24 mouse cellular contexts compared by ENCODE assay signal in genomic region chr8:119502111-119502510, GRCm38 (mm10). TPM values are rescaled to one million over a fixed set of nuclear protein-coding genes. Genes with fewer than 3 reads are reported as not detected.
DNase-seq lines count a peak whose midpoint lies in the region; ATAC-seq and TF ChIP-seq lines count a peak whose summit lies in the region.
"Had no signal": no experiment of that assay in that cellular context is flagged by ENCODE, and none has a peak within 500 bp of the region (broad histone marks: within the 10 kb centered on the region; RNA-seq: fewer than 3 reads in every experiment).

No protein-coding gene starts in this region.

- DNase-seq in cerebellum, adult 18-20 months, result peak; percentile 24 to 27
- no peak for DNase-seq in cerebellum, adult 11 months
- DNase-seq in heart, postnatal 36 days, result no peak
- peak; percentile 20 for DNase-seq in Patski (ENCODE audit: low read depth, low spot score)
- peak; percentile 24 to 34 for DNase-seq in cerebellum, postnatal 36 days
- DNase-seq in spleen, adult 12 weeks (ENCODE audit: low spot score), result no peak
- no peak for DNase-seq in midbrain, postnatal 0 days (ENCODE audit: low spot score)
- DNase-seq: adrenal gland, postnatal 25 days; forebrain, postnatal 0 days; gastrocnemius, postnatal 36 days; kidney, adult 11 months; layer of hippocampus, adult 9-11 months; lung, adult 18-20 months; right cerebral cortex, postnatal 14 days; spleen, adult 18-20 months had no signal

- H3K27me3 ChIP-seq in heart, embryonic 13.5 days (replicated peaks), result peaks cover 29% of the 10 kb centered on the region
- no peaks in the 10 kb centered on the region for H3K27me3 ChIP-seq in Patski
- H3K27me3 ChIP-seq in midbrain, postnatal 0 days (ENCODE audit: insufficient read depth, low read length), result no peaks in the 10 kb centered on the region
- H3K27me3 ChIP-seq: hindbrain, embryonic 12.5 days had no signal

- peaks cover 32% of the 10 kb centered on the region for H3K4me1 ChIP-seq in heart, embryonic 13.5 days
- no peaks in the 10 kb centered on the region for H3K4me1 ChIP-seq in midbrain, postnatal 0 days (ENCODE audit: insufficient read depth, low read length)

- H3K9ac ChIP-seq in heart, embryonic 13.5 days, result peak overlapping the region; percentile 28; the same call in 1 of the 2 replicates
- H3K9ac ChIP-seq in midbrain, postnatal 0 days (replicated peaks; ENCODE audit: low read length, poor library complexity, severe bottlenecking), result no peak overlapping the region
- H3K9ac ChIP-seq: forebrain, postnatal 0 days; hindbrain, embryonic 12.5 days had no signal

- H3K9me3 ChIP-seq in heart, embryonic 13.5 days, result no peaks in the 10 kb centered on the region
- no peaks in the 10 kb centered on the region for H3K9me3 ChIP-seq in midbrain, postnatal 0 days (ENCODE audit: low read length)
- H3K9me3 ChIP-seq: hindbrain, embryonic 12.5 days had no signal

- TF ChIP-seq CTCF in Patski (IDR thresholded peaks at IDR 0.05), result no peak
- TF ChIP-seq CTCF in midbrain, postnatal 0 days (IDR thresholded peaks at IDR 0.05), result no peak

- WGBS in heart, embryonic 13.5 days, result 38% methylated on average over 4 of the region's 4 CpGs
- WGBS in midbrain, postnatal 0 days, result 58% methylated on average over 4 of the region's 4 CpGs

- ATAC-seq in heart, embryonic 13.5 days (ENCODE audit: extremely low read depth, insufficient number of reproducible peaks, low FRiP score, low TSS enrichment), result no peak
- ATAC-seq in Patski, result no peak
- ATAC-seq in midbrain, postnatal 0 days (ENCODE audit: low FRiP score), result no peak
- ATAC-seq: forebrain, postnatal 0 days had no signal

- CTCF ChIA-PET in Patski (lab: Charles Lee), result interaction anchor here (0.9 kb wide), 1 partner anchor 122 kb away, joined by 3 read pairs; no protein-coding TSS in a partner anchor

- intact Hi-C loops in heart, postnatal 36 days (cut with DNase I), result no loop called here

- POLR2A ChIA-PET in Patski (lab: Charles Lee), result interaction anchor here (0.6 kb wide), 1 partner anchor 50 kb away, joined by 3 read pairs; no protein-coding TSS in a partner anchor

- no peak overlapping the region for H3K4me2 ChIP-seq in heart, embryonic 13.5 days
- H3K4me2 ChIP-seq in midbrain, postnatal 0 days (ENCODE audit: low read depth, low read length, poor library complexity, severe bottlenecking), result no peak overlapping the region
- H3K4me2 ChIP-seq: hindbrain, embryonic 12.5 days; liver, embryonic 11.5 days; midbrain, embryonic 11.5 days had no signal

- H3K27ac ChIP-seq in heart, embryonic 13.5 days (replicated peaks), result no peak overlapping the region
- H3K27ac ChIP-seq in midbrain, postnatal 0 days (ENCODE audit: low read depth, low read length), result no peak overlapping the region
- H3K27ac ChIP-seq: hindbrain, embryonic 12.5 days; kidney, postnatal 0 days had no signal

- peaks cover 12% of the 10 kb centered on the region for H3K36me3 ChIP-seq in heart, embryonic 13.5 days
- H3K36me3 ChIP-seq in midbrain, postnatal 0 days (ENCODE audit: insufficient read depth, low read length), result peaks cover 4% of the 10 kb centered on the region; the same call in 1 of the 2 replicates

- no peak overlapping the region for H3K4me3 ChIP-seq in heart, embryonic 13.5 days
- H3K4me3 ChIP-seq in midbrain, postnatal 0 days (ENCODE audit: low read depth, low read length), result no peak overlapping the region
- H3K4me3 ChIP-seq: hindbrain, embryonic 12.5 days had no signal

- in situ Hi-C loops in Patski (cut with MboI; ENCODE audit: low pct_unique_long_range_greater_than_20kb), result no loop called here

RNA-seq across cellular contexts. Expression of gene Slc38a8, which starts 0.6 kb away (rescaled TPM):
- not detected in 2 replicates for polyA plus RNA-seq in heart, embryonic 13.5 days (2015; fragmentation: Nextera tagmentation; extraction: Ambion mirVana)
- not detected for total RNA-seq in heart, postnatal 36 days (2021)
- not detected for polyA plus RNA-seq in Patski (2021)
- total RNA-seq in midbrain, postnatal 0 days (2014; rRNA removed), result 0.16 and 0.19 TPM in 2 replicates
- polyA plus RNA-seq in midbrain, postnatal 0 days (2015; fragmentation: Nextera tagmentation; extraction: Ambion mirVana), result 0.09 and 0.12 TPM in 2 replicates
- total RNA-seq: adrenal gland, postnatal 25 days; forebrain, postnatal 0 days; gastrocnemius, postnatal 36 days; heart, adult 8-10 months; monocyte, adult 5-6 weeks; neutrophil, adult 5-6 weeks had no signal
- polyA plus RNA-seq: heart, postnatal 0 days; kidney, postnatal 0 days; liver, embryonic 11.5 days; midbrain, embryonic 11.5 days had no signal

RNA-seq across cellular contexts. Expression of gene Necab2, which starts 55.6 kb away (rescaled TPM):
- polyA plus RNA-seq in heart, embryonic 13.5 days (2015; fragmentation: Nextera tagmentation; extraction: Ambion mirVana), result 0.57 and 0.79 TPM in 2 replicates
- total RNA-seq in heart, postnatal 36 days (2021), result not detected
- polyA plus RNA-seq in Patski (2021), result 0.14 TPM
- 106 and 119 TPM in 2 replicates for total RNA-seq in midbrain, postnatal 0 days (2014; rRNA removed)
- 76.6 and 84.6 TPM in 2 replicates for polyA plus RNA-seq in midbrain, postnatal 0 days (2015; fragmentation: Nextera tagmentation; extraction: Ambion mirVana)
- total RNA-seq: heart, adult 8-10 months; monocyte, adult 5-6 weeks; neutrophil, adult 5-6 weeks had no signal
- polyA plus RNA-seq: heart, postnatal 0 days had no signal

RNA-seq across cellular contexts. Expression of gene Mbtps1, which starts 56.4 kb away (rescaled TPM):
- 69.7 and 72.2 TPM in 2 replicates for polyA plus RNA-seq in heart, embryonic 13.5 days (2015; fragmentation: Nextera tagmentation; extraction: Ambion mirVana)
- 10 to 100 TPM; 39.7 to 41.3 TPM for total RNA-seq in heart, postnatal 36 days (2021)
- 144 TPM for polyA plus RNA-seq in Patski (2021)
- 68.8 and 72.7 TPM in 2 replicates for total RNA-seq in midbrain, postnatal 0 days (2014; rRNA removed)
- 45.5 and 46.0 TPM in 2 replicates for polyA plus RNA-seq in midbrain, postnatal 0 days (2015; fragmentation: Nextera tagmentation; extraction: Ambion mirVana)

Comparison
In these comparisons a context has a peak if more than half of its experiments do, and no peak if none do; other contexts are left out.
1. DNase-seq: peak in cerebellum, adult 18-20 months (2 of 2), Patski (single experiment) and cerebellum, postnatal 36 days (2 of 2); none in cerebellum, adult 11 months (single experiment), heart, postnatal 36 days (0 of 2), spleen, adult 12 weeks (single experiment) and midbrain, postnatal 0 days (single experiment).
2. RNA of gene Necab2, which starts 55.6 kb away (polyA plus RNA-seq): 76.6 to 84.6 TPM in midbrain, postnatal 0 days; 0.57 to 0.79 TPM in heart, embryonic 13.5 days and 0.14 TPM in Patski (single experiment); every median in the first group is over 10 times any median in the second.